Mouse (Mus musculus) activated CD4-positive, CD25-positive, alpha-beta regulatory T cell (primary cell): ENCODE data around the gene Neu1. TPM values are rescaled to one million over a fixed set of nuclear protein-coding genes. Genes with fewer than 3 reads are reported as not detected.

ENCODE experiments used
- polyA plus RNA-seq, 2 experiments: library from polyadenylated mRNA; unstranded; fragments of 100-300 nt; shearing (Covaris generic); gene quantifications; one replicate each; pipeline ENCODE4 v1.2.1; 2017

The Neu1 gene
- polyA plus RNA-seq: 10 to 100 TPM; 55.1 to 60.0 TPM

DNA sequence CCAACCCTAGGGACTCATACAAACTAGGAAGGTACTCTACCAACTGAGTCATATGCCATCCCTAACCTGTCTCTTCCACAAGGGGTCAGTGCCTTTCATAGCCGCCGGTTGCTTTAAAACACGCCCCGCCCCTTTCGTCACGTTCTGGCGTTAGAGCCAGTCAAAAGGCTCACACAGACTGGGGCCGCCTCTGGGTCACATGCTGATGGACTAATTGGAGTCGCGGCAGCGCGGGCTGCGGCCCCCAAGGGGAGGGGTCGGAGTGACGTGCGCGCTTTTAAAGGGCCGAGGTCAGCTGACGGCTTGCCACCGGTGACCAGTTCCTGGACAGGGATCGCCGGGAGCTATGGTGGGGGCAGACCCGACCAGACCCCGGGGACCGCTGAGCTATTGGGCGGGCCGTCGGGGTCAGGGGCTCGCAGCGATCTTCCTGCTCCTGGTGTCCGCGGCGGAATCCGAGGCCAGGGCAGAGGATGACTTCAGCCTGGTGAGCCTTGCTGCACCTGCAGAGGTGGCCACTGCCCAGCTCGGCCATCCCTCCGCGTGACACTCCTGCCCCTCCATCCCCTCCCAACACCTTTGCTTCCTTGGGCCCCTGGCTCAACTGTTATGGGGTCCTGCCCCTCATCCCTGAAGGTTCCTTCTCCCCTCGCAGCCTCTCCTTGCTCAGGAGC, at the start of gene Neu1:
TSS of gene Neu1 (plus strand) at position 193 of the 674 bp plus-strand sequence.

DNA sequence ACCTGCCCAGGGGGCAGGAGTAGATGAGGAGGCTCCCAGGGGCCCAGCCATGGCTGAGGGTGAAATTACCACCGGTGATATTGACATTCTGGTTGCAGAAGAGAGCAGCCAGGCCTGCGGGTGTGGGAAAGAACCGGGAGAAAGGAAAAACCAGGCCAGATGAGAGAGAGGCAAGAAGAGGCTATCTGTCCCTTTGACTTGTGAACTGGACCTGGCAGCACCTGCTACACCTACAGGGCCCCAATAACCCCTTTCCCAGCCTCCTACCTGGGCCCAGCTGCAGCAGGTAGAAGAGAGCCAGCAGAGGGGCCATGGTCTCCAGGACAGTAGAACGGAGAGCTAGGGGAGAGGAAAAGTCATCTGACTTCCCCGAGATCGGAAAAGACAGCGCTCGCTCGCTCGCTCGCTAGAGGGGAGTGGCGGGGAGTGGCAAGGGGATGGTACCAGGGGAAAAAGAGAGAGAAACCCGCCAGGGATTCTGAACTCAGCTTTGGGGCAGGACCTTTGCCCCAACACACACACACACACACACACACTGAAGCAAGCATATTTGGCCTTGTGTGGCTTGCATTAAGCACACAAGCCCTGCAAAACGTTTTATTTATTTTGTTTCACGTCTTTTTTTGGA, 49.3 kb upstream of the Neu1 start, which contains the start of gene Gm20547:
TSS of gene Gm20547 (minus strand) at position 360 of the 628 bp plus-strand sequence.

DNA sequence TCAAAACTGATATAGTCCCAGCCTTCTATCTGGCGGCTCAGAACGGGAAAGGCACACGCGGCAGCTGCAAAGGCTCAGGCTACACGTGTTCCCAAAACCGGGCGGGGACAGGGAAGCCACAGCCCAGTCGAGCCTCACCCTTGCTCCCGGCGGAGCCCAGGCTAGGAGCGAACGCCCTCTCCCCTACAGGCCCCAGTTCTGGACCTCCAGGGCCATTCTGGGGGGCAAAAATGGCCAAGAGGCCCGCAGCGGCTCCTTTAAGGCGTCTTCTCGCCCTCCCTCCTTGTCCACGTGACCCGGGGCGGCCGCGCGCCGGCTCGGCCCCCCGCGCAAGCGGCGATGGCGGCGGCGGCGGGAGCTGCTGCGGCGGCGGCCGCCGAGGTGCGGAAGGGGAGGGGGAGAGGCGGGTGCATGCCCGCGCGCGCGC, 32.9 kb upstream of the Neu1 start, which contains the start of the genes C2 and Ehmt2:
TSS of gene C2 (minus strand) at position 106 of the 427 bp plus-strand sequence.
TSS of gene Ehmt2 (plus strand) at position 310 of the 427 bp plus-strand sequence.

DNA sequence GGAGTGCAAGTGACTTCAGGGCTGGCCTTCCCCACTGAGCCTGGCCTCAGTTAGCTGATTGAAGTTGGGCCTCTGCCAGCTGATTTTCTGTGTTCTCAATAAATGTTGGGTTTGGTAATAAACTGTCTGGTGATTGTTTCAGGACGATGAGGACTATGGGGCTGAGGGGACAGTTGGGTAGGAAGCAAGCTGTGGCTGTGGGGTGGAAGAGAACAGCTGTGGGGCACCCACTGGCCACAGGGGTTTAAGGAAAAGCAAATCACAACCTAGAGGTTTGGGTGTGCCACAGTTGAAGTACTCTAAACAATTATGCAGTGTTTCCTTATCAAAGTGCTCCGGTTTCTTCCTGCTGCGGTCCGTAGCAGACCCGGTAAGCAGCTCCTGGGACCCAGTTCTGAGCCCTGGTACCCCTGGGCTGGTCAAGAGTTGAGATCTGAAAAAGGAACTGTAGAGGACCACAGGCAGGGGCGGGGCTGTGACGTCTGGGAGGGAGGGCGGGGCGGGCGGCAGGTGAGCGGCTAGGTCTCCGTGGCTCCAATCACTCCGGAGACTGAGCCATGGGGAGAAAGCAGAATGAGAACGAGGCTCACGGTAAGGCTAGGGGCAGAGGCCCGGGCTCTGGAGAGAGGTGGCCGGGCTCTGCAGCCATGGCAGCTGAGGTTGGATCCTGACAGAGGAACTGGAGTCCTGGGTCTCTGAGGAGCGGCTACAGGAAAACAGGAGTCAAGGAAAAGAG, 17.0 kb upstream of the Neu1 start, which contains the start of gene Slc44a4:
TSS of gene Slc44a4 (plus strand) at position 537 of the 736 bp plus-strand sequence.

DNA sequence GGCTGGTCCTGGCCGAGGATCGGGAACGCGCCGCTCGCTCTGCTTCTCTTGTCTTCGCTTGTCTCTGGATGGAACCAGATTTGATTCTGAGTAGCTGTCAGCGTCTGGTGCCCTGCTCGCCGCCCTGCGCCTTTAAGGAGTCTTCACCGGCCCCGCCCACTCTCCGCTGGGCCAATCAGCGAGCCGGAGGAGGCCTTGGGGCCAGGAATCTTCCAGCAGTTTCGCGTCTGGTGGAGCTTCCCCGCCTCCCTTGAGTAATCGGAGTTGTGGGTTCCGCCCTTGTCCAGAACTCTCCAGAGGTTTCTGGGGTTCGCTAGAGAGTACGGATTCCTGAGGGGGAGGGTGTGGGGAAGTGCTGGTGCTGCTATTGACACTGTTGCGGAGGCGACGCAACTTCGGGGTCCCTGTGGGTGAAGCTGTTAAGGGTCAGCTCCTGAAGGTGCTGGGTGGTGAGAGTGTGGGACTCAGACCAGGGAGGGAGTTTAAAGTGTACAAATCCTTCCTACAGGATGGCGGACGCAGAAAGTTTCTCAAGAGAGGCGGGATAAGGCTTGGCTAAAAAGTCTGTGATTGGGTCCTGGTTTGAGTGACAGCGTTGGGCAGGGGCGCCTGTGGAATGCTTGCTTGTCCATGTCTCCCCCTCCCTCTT, 28.2 kb downstream of the Neu1 start, which contains the start of gene Hspa1b:
TSS of gene Hspa1b (minus strand) at position 109 of the 649 bp plus-strand sequence.

DNA sequence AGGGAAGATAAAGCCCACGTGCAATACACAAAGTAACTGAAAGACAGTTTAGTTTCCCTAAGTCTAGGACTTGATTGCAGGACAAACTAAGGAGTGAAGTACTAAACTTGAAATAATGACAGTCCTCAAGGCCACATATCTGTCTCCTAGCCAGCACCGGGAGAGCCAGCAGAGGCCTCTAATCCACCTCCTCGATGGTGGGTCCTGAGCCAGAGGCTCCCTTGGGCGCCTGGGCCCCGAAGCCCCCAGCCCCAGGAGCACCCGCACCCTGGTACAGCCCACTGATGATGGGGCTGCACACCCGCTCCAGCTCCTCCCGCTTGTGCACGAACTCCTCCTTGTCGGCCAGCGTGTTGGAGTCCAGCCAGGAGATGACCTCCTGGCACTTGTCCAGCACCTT, 38.8 kb downstream of the Neu1 start, which contains the start of gene Gm20481:
TSS of gene Gm20481 (plus strand) at position 91 of the 400 bp plus-strand sequence.

DNA sequence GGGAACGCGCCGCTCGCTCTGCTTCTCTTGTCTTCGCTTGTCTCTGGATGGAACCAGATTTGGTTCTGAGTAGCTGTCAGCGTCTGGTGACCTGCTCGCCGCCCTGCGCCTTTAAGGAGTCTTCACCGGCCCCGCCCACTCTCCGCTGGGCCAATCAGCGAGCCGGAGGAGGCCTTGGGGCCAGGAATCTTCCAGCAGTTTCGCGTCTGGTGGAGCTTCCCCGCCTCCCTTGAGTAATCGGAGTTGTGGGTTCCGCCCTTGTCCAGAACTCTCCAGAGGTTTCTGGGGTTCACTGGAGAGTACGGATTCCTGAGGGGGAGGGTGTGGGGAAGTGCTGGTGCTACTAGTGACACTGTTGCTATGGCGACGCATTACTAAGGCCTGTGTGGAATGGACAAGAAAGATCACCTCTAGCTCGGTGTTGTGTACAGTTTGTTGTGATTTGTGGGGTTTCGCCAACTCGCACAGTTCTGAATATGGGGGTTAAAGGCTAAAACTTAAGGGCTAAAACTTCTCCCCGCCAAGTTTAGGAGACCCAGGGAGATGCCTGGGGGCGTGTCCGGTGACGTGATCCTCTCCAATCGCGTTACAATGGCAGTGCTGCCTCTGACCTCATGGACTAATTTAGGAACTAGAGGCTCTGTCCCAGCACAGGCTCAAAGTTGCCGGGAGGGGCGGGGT, 41.2 kb downstream of the Neu1 start, which contains the start of the genes Hspa1a and Hspa1l:
TSS of gene Hspa1a (minus strand) at position 88 of the 681 bp plus-strand sequence.
TSS of gene Hspa1l (plus strand) at position 635 of the 681 bp plus-strand sequence.

DNA sequence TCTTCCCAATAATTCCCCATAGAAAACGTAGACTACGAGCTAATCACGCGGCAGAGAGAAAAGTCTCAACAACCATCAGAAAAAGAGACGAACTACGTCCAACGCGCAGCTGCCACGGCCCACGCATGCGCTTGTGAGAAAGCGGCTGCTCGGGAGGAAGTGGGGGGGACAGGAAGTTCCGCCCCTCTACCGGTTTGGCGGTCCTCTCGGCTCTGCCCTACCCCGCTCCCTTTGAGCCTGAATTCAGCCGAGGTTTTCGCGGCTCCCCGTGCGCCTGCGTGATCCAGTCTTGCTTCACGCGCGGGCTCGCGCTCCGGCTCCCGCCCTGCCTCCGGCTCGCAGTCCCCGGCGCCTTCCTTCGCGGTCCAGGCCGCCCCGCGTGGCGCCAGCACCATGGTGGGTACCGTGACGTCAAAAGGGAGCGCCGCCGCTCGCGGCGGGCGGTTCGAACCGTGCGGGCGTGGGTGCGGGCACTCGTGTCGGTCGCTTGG, 50.7 kb downstream of the Neu1 start, which contains the start of gene Lsm2:
TSS of gene Lsm2 (plus strand) at position 173 of the 491 bp plus-strand sequence.

Other genes starting within 250 kb of the Neu1 start
- gene C4b, start 187.4 kb upstream of the Neu1 start, polyA plus RNA-seq: 1 to 10 TPM in 1 of 2 experiments, not detected in 1; 3.0 TPM
- not detected for gene Cyp21a1, start 126.7 kb upstream of the Neu1 start, polyA plus RNA-seq
- gene Stk19, start 94.3 kb upstream of the Neu1 start, polyA plus RNA-seq: 10 to 100 TPM; 37.4 to 47.4 TPM
- 10 to 100 TPM; 47.0 to 49.6 TPM for gene Dxo, start 94.2 kb upstream of the Neu1 start, polyA plus RNA-seq
- gene Skiv2l, start 81.0 kb upstream of the Neu1 start, polyA plus RNA-seq: 100 to 1,000 TPM in 1 of 2 experiments, 10 to 100 TPM in 1; 81.8 to 107 TPM
- gene Nelfe, start 80.9 kb upstream of the Neu1 start, polyA plus RNA-seq: 10 to 100 TPM; 37.9 to 46.0 TPM
- gene Cfb, start 68.7 kb upstream of the Neu1 start, polyA plus RNA-seq: 1 to 10 TPM; 1.8 to 8.9 TPM
- gene Zbtb12, start 51.8 kb upstream of the Neu1 start, polyA plus RNA-seq: under 1 TPM; 0.16 to 0.74 TPM
- not detected for gene Gm20547, start 49.2 kb upstream of the Neu1 start, polyA plus RNA-seq
- gene C2, start 33.0 kb upstream of the Neu1 start, polyA plus RNA-seq: 1 to 10 TPM; 1.6 to 4.0 TPM
- gene Ehmt2, start 32.8 kb upstream of the Neu1 start, polyA plus RNA-seq: 10 to 100 TPM; 60.3 to 72.7 TPM
- not detected for gene Slc44a4, start 16.8 kb upstream of the Neu1 start, polyA plus RNA-seq
- 10 to 100 TPM in 1 of 2 experiments, under 1 TPM in 1; 0.70 to 78.1 TPM for gene Hspa1b, start 28.0 kb downstream of the Neu1 start, polyA plus RNA-seq
- 1 to 10 TPM in 1 of 2 experiments, not detected in 1; 2.5 TPM for gene Gm20481, start 38.7 kb downstream of the Neu1 start, polyA plus RNA-seq
- gene Hspa1a, start 40.9 kb downstream of the Neu1 start, polyA plus RNA-seq: 10 to 100 TPM in 1 of 2 experiments, not detected in 1; 18.3 TPM
- gene Hspa1l, start 41.5 kb downstream of the Neu1 start, polyA plus RNA-seq: under 1 TPM; 0.27 to 0.50 TPM
- gene Lsm2, start 50.6 kb downstream of the Neu1 start, polyA plus RNA-seq: 10 to 100 TPM; 79.0 to 93.1 TPM
- gene Vars, start 69.7 kb downstream of the Neu1 start, polyA plus RNA-seq: 100 to 1,000 TPM; 126 to 153 TPM
- under 1 TPM in 1 of 2 experiments, not detected in 1; 0.52 TPM for gene Vwa7, start 85.3 kb downstream of the Neu1 start, polyA plus RNA-seq
- gene Sapcd1, start 96.8 kb downstream of the Neu1 start, polyA plus RNA-seq: under 1 TPM; 0.36 to 0.48 TPM
- 1 to 10 TPM in 1 of 2 experiments, under 1 TPM in 1; 0.87 to 2.6 TPM for gene Msh5, start 115.5 kb downstream of the Neu1 start, polyA plus RNA-seq
- gene Clic1, start 118.7 kb downstream of the Neu1 start, polyA plus RNA-seq: 100 to 1,000 TPM; 647 to 661 TPM
- gene Ddah2, start 127.8 kb downstream of the Neu1 start, polyA plus RNA-seq: 1 to 10 TPM in 1 of 2 experiments, under 1 TPM in 1; 0.83 to 2.7 TPM
- not detected for gene Ly6g6c, start 134.1 kb downstream of the Neu1 start, polyA plus RNA-seq
- gene Mpig6b, start 134.9 kb downstream of the Neu1 start, polyA plus RNA-seq: not detected
- under 1 TPM in 1 of 2 experiments, not detected in 1; 0.15 TPM for gene Ly6g6e, start 145.6 kb downstream of the Neu1 start, polyA plus RNA-seq
- not detected for gene Ly6g6d, start 146.8 kb downstream of the Neu1 start, polyA plus RNA-seq
- under 1 TPM in 1 of 2 experiments, not detected in 1; 0.26 TPM for gene Ly6g6f, start 154.4 kb downstream of the Neu1 start, polyA plus RNA-seq
- gene Abhd16a, start 158.0 kb downstream of the Neu1 start, polyA plus RNA-seq: 10 to 100 TPM; 59.7 to 60.5 TPM
- gene Ly6g5c, start 177.0 kb downstream of the Neu1 start, polyA plus RNA-seq: under 1 TPM in 1 of 2 experiments, not detected in 1; 0.36 TPM
- 1 to 10 TPM; 3.4 to 9.5 TPM for gene Ly6g5b, start 184.2 kb downstream of the Neu1 start, polyA plus RNA-seq
- gene Gpank1, start 190.2 kb downstream of the Neu1 start, polyA plus RNA-seq: 10 to 100 TPM; 53.8 to 59.4 TPM
- gene Csnk2b, start 190.8 kb downstream of the Neu1 start, polyA plus RNA-seq: 100 to 1,000 TPM; 351 to 388 TPM
- gene D17H6S53E, start 195.1 kb downstream of the Neu1 start, polyA plus RNA-seq: 1 to 10 TPM in 1 of 2 experiments, under 1 TPM in 1; 0.88 to 2.4 TPM
- under 1 TPM; 0.28 to 0.37 TPM for gene Apom, start 200.8 kb downstream of the Neu1 start, polyA plus RNA-seq
- 10 to 100 TPM; 61.6 to 63.2 TPM for gene Bag6, start 203.9 kb downstream of the Neu1 start, polyA plus RNA-seq
- gene Prrc2a, start 233.6 kb downstream of the Neu1 start, polyA plus RNA-seq: 10 to 100 TPM; 33.4 to 33.5 TPM
- 10 to 100 TPM in 1 of 2 experiments, 1 to 10 TPM in 1; 5.5 to 18.3 TPM for gene Aif1, start 244.8 kb downstream of the Neu1 start, polyA plus RNA-seq